Mouse (Mus musculus) neural tube, embryonic 10.5 days (tissue): Measurements from ENCODE around the gene Slc26a1.

Experiments used
- DNase-seq: peaks from one replicate; pipeline ENCODE4 v3.0.0-alpha.2; 2017; ENCODE audit warnings: low spot score; ENCODE audit errors: extremely low spot score

Slc26a1 gene

DNA sequence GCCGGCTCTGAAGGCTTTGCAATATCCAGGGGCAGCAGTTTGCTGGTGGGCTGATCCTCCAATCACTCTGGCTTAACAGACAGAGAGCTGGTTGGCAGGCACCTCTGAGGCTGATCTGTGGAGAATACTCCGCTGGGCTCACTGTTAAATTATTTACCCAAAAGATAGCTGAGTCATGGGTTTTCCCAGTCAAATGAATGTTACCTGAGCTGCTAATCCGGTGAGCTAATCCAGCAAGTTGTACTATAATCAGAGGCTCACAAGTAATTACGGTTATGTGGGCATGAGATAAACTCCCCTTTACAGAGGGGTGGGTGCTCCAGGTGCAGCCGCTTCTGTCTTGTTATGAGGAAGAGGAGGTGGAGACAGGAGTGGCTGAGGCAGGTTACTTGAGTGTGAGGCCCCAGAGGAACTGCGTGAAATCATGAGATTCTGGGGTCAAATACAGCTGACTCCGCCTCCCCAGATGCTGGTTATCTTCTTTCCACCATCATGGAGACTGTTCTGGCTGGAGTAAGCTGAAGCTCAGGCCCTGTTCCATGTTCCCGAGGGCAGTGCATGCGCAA, at the start of gene Slc26a1:
Gene Slc26a1 (minus strand): TSS at position 319 of the 566 bp plus-strand sequence.
- DNase-seq = no peak

DNA sequence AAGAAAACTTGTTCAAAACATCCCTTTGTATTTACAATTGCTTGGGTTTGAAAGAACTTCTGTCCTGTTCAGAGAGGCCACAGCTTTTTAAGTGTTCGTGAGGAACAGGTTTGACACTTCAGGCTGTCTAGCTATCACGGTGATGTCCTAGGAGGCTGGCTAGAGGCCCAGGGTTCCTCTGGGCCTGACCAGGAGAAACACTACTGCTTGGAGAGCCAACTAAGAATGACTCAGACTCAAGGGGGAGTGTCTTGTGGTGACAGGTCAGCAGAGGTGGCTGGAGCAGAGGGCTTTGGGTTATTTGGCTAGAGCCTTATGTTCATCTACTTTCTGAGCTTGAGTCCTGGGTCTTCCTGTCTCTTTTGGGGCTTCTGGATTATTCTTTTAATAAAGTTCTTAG, 48.6 kb upstream of the Slc26a1 start:
- no peak for DNase-seq

DNA sequence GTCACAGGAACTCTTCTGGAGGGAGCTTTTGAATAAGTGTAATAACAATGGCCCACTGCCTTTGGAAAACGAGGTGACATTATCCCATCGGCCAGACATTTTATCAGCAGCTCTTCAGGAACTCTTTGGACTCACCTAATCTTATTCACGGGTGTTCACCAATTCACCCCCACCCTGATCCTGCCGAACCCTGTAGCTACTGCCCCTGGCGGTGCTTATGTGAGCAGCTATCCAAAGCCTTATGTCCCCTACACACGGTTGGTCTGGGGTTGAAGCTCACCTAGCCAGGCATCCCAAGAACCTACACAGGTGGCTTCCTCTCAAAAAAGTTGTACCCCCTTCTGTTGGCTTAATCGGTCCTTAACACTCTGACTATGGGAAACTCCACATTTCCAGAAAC, 44.4 kb upstream of the Slc26a1 start:
- DNase-seq = no peak

DNA sequence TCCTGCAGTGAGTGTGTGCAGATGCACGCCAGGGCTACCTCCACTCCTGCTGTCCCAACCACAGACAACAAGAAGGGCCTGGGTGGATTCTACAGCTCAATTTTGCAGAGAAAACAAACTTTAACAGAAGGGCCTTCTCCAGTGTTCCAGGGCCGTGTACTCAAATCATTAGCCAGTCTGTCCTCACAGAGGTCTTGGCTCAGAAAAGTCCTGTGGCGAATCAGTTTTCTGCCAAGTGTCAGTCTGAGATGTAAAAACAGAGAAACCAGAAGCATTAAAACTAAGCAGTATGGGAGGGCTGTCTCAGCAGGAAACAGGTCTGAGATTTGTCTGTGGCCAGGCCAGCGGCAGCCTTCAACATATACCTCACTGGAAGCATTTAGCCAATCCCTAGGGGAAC, 42.7 kb upstream of the Slc26a1 start:
- DNase-seq = no peak

DNA sequence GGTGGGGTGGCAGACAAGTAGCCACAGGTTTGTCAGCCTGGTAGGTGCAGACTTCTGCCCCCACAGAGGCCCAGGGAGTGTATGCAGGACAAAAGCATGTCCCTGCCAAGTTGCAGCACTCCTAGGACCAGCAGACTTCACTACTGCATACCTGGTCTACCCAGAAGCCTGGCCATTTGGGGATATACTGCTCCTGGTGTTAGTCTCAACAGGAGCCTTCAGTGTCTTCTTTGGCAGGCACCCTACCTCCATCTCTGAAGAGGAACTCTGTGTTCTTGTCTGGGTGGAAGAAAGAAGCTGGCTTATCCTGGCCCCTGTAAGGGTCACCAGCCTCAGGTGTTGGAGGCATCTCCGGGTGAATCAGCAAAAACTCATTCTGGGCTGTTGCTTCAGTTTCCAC, 40.6 kb upstream of the Slc26a1 start:
- no peak for DNase-seq

DNA sequence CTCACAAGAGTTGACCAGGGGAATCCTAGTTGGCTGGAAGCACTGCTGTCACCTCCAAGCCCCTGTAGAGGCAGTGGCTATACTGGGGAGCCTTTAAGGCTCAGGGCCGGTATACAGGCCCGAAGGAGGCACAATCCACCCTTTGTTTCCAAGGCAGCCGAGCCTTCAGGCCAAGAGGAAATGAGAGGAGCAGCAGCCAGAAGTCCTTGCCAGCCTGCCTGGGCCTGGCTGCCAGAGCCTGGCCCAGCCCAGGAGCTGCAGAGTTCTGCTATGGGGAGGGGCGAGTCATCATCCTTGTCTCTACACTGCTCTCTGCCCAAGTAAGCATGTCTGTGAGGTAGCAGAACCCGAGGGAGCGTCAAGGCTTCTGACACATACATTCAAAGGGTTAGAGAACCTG, 38.8 kb upstream of the Slc26a1 start:
- no peak for DNase-seq

DNA sequence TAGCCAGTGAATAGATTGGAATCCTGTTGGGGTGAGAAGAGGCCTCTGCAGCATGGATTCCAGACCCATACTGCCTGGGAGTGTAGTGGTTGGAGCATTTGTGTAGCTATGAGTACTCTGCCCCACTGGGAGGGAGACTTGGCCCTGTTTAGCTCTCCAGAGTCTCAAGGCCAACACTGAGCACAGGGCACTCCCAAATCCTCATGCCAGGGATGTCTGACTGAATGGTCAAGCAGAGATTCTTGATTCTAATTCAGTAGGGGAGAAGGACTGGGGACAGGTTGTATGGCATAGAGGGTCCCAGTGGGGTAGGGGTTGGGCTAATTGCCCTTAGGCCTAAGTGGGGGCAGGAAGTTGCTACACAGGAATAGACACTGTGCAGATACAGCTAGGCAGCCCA, 38.3 kb upstream of the Slc26a1 start:
- DNase-seq = no peak

DNA sequence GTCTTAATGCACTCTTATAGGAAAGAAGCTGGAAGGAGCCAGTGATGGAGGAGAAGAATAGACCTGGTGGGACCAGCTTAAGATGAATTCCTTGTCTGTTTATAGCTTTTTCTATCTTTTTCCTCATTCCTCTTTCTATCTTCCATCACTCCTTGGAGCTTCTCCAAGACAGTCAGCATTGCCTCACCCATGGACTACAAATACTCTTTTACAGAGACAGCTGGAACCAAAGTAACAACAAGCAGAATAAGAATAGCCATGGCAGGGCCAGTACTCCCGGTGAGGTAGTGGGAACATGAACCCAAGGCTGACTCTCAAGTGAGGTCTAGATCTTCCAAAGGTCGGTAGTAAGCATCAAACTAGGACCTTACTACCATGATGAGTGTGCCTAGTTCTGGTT, 37.7 kb upstream of the Slc26a1 start:
- DNase-seq = no peak

DNA sequence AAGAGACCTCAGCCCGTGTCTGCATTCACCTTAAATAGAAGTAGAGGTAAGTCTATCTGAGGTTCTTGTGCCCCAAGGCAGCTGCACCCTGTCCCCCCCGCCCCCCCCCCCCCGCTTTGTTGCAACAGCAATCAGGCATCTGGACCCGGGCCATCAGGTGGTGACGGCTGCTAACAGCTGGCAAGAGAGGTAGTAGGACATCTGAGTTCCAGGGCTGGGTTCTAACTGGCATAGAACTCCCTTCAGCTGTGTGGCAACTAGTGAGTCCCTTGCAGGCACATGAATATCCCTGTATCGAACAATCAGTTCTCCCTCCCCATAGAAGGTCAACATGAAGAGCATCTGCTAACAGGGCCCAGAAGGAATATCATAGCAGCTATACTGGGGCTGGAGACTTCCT, 36.6 kb upstream of the Slc26a1 start:
- DNase-seq = no peak

DNA sequence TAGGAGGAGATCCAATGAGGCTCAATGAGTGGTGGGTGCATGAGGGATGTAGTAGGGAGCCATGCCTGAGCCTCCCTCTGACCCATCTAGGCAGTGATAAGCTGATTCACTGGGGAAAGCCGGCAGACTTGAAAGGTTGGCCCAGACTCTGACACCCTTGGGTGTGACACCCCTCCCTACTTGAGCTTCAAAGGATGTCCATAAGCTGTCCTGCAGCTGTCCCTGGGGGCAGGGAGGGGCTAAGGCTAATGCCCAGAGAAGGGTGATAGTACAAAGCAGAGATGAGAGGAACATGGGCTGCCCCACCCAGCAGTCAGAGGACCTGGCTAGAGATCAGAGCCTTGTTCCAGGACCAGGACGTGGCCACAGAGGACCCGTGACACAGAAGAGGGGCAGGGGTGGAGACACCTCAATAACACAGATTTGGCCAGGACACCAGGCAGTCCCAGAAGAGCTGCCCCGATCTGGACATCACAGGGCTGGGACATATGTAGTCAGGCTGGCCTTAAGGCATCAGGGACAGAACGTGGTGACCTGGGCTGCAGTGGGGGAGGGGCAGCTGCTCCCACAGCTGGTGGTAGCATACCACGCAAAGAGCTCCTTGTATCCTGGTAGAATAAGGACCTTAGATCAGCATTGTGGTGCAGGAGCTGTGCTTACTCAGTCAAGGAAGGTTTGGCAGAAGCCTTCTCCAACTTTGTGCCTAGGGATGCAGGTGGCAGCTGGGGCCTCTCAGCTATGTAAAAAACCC, 33.8 kb upstream of the Slc26a1 start:
- no peak for DNase-seq

DNA sequence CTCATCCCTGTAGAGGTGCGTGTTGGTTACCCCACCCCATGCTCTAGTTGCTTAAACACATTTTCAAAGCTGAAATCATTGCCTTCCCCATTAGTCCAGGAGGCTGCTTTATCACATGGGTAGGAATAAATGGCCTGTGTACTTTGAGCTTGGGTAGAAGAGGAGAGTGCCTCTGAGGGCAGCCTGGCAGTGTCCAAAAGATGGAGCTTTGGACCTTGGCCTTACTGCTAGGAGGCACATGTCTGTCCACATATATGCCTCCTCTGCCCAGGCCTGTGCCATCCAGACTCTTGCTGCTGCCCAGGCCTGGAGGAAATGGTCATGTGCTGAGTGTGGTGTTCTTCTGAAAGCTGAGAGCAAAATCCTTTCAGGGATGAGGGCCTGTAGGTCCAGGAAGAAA, 33.0 kb upstream of the Slc26a1 start:
- no peak for DNase-seq

DNA sequence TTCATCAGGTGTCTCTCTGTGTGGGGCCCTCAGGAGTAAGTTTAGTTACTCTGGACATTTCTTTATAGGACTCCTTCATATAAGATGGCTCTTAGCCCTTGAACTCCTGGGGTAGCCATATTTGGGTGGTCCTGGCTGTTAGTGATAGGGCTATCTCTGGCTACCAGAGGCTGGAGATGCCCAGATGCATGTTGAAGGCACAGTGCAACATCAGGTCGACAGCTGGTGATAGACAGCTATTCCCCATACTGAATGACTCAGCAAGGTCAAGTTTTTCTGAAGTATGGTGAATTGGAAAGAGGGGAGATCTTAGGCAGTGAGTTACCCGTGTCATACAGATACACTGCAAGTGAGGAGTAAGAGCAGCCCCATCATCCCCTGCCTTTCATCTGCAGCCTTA, 32.4 kb upstream of the Slc26a1 start:
- DNase-seq = no peak

DNA sequence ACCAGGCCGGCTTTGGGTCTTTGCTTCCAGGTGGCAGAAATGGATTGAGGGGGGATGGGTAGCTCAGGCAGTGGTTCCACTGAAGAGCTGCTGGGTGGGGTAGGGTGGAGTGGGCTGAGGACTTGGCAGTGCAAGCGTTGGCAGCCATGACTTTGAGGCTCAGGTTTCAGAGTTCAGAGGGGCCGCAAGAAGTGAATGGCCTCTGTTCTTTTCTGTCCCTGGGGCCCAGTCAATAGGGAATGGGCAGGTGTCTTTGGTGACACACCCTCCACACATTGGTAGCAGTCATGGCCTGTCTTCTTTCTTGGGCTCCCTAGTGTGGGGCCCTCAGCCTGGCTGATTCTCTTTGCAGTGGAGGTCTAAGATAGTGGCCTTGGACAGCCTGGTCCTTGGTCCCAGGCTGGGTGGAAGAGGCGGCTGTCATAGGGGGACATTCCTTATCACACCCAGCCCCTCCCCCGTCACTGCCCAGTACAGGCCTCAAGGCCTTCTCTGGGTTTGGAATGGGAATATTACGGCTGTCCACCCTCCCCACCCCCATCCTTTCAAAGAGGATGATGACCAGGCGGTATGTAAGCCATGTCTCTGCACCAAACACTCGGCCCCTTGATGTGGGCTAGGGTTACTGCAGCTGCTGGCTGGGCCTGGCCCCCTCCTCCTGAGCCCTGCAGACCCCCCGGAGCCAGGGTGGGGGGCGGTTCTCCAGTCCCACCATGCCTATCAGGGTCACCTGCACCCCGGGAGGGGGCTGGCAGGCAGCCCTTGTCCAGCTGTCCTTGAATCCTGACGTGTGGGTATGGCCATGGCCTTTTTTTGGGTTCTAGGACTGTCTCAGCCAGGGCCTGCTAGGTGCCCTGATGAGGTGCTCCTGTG, 28.6 kb upstream of the Slc26a1 start:
- no peak for DNase-seq

DNA sequence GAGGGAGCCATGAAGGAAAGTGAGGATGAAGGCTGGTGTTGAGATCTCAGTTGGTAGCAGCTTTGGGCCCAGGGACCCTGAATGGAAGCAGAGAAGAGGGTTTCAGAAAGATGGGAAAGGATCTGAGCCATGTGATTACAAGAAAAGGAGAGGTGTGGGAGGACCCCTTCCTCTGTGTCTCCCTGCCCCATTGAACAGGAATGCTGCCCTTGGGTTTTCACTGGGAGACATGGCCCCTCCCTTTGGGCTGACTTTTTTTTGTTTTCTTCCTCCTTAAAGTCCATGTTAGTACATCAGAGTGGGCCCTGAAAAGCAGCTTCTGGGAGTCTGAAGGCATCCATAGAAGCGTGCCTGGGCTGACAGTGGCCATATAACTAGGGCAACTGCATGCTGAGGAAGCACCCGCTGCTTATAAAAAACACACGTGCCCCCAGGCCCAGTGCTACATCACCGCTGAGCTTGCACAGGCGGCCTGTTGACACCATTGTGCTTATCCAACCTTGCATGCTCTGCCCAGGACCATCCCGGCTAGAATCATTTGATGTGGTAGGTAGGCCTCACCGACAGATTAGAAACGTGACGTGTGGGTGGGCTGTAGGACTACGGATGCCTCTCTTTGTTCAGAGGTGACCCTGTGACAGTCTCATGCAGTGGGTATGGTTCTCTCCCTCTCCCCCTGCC, 26.1 kb upstream of the Slc26a1 start:
- no peak for DNase-seq

DNA sequence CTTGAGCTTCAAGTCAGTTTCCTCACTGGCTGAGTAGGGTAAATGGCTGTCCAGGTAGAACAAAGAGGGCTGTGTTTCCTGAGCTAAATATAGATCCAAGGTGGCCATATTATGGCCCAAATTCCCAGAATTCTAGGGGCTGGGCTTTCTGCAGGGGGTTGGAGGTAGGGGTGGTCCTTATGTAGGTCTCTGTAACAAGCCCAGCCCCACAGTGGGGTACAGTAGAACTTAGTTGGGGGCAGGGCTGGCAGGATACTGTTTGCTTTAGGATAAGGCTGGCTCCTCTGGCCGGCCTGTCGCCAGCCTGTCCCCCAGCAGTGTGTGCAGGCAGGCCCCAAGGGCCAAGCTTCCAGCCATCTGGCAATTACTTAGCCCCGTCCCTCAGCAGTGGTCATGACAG, 25.0 kb upstream of the Slc26a1 start:
- DNase-seq = no peak

DNA sequence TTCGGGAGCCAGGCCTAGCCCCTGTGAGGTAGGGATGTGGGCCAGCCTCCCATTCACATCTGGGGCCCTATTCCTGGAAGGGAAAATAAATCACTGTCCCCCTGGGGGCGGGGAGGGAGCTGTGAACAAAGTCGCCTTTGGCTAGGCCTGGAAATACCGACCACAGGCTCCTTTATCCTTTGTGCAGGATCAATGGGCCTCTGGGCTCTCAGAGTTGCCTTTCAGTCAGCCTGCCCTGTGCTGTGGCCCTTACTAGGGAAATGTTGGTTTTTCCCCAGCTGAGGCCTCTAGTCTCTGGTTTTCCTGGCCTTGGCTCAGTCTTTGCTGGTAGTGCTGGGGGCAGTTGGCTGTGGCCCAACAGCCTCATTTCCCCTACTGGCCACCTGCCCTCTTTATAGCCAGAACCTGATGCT, 22.0 kb upstream of the Slc26a1 start:
- DNase-seq = peak; percentile 70

DNA sequence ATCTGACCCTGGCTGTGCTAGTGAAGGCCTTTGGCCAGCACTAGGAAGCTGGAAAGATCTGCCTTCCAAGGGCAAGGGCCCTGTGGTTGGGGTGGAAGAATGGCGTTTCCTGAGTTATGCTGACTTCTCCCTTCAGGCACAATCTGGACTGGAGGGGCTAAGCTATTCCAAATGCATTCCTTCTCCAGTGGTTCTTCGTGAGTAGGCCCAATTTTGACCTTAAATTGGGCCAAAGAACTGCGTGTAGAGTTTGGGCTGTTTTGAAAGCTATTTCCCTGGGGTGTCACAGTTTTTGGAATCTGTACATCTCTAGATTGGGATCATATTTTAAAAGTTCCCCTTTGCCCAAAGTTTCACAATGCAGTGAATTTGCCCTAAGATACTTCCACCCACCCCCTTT, 21.2 kb upstream of the Slc26a1 start:
- DNase-seq = no peak

DNA sequence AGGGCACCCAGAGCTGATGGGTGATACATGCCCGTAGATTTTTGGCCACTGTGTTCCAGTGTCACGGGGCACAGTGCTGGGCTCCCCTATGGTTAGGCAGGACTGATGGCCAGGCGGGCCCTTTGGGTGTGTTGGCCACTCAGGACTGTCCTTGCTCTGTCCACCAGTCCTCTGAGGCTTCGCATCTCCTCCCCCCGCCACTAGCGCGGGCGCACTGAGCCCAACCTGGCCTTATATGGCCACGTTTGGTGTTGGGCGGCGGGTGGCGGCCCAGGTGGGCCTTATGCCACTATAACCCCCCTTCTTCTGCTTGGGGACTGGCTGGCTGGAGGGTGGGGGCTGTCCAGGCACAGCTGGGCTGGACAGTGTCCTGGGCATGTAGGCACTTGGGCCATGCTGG, 20.5 kb upstream of the Slc26a1 start:
- DNase-seq = no peak

DNA sequence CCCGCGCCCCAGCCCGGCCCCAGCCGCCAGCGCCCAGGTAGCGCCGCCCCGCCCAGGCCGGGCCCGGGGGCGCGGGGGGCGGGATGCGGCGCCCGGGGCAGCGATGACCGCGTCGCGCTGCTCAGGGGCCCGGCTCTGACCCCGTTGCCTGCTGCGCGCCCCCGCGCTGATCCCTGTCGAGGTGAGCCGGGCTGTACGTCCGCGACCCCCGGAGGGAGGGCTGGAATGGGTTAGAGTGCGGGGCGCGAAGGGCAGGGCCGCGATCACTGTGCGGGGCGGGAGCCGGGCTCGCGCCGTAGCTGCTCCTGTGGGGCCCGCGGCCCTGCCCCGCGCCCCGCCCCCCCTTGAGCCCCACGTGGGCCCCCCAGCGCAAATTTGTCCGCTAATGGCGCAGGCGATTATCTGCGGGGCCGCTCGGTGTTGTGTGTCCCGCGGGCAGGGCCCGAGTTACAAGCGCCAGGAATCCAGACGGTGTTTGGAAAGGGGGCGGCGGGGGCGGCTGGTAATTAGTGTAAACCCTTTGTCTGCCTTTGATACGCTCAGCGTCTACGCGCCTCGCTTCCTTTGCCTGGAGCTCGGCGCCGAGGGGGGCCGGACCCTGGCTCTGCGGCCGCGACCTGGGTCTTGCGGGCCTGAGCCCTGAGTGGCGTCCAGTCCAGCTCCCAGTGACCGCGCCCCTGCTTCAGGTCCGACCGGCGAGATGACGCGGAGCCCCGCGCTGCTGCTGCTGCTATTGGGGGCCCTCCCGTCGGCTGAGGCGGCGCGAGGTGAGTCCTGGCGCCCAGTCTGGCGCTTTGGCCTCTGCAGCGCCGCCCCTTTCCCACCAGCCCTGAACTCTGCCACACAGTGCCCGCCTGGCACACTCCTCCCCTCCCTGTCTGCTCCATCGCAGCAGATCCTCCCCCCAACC, 19.2 kb upstream of the Slc26a1 start:
- peak; percentile 61 for DNase-seq

DNA sequence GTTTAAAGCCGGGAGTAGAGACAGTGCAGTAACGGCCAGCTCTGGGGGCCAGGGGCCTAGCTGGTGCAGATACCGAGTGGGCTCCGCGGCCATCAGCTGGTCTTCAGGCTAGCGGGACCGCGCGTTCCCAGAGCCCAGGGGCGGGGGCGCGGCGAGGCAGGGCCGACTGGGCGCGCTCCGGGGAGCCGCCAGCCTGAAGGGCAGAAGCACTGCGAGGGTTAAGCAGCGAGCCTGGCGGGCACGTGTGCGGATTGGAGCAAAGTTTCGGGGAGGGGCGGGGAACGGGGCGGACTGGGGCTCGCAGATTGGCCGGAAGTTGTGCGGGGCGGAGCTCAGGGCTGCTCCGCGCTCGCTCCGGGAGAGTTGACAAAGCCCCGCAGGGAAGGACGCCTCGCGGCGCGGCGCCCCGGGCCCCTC, 18.5 kb upstream of the Slc26a1 start:
- DNase-seq = peak; percentile 90

DNA sequence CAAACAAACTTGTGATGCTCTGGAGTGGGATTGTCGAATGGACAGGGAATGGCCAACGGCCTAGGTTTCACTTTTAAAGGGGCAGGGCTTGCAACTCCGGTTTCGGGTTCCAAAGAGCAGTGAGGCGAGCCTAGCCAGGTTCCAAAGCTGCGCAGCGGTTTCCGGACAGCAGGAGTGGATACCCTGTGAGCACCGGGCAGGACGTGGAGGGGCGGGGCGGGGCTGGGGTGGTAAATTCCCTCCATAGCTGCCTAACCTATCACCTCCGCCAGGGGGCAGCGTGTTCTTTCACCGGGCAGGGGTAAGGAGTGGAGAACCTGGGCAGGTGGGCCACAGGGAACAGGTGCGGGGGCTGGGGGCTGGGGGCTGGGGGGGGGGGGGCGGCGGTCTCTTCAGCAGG, 16.9 kb upstream of the Slc26a1 start, which contains the start of gene Fgfrl1:
Gene Fgfrl1 (plus strand): TSS at position 112 of the 400 bp plus-strand sequence.
- DNase-seq = peak; percentile 66
